Mouse (Mus musculus) brain, embryonic 14.5 days (tissue): Measurements from ENCODE around the gene Ankrd52.

Experiments used
- CTCF ChIP-seq: fragments of 200-500 bp; IDR thresholded peaks from 2 replicates; pipeline ENCODE4 v1.5.1; 2012; ENCODE audit warnings: inconsistent platforms, mild to moderate bottlenecking, moderate library complexity, borderline replicate concordance; ENCODE audit not compliant: insufficient read depth, insufficient read length; ENCODE audit errors: extremely low read depth
- POLR2A ChIP-seq: fragments of 200-500 bp; IDR thresholded peaks from 2 replicates; pipeline ENCODE4 v1.6.1; 2012; ENCODE audit warnings: mild to moderate bottlenecking, inconsistent platforms, borderline replicate concordance; ENCODE audit not compliant: poor library complexity, insufficient read depth, insufficient read length, severe bottlenecking; ENCODE audit errors: extremely low read depth

DNA sequence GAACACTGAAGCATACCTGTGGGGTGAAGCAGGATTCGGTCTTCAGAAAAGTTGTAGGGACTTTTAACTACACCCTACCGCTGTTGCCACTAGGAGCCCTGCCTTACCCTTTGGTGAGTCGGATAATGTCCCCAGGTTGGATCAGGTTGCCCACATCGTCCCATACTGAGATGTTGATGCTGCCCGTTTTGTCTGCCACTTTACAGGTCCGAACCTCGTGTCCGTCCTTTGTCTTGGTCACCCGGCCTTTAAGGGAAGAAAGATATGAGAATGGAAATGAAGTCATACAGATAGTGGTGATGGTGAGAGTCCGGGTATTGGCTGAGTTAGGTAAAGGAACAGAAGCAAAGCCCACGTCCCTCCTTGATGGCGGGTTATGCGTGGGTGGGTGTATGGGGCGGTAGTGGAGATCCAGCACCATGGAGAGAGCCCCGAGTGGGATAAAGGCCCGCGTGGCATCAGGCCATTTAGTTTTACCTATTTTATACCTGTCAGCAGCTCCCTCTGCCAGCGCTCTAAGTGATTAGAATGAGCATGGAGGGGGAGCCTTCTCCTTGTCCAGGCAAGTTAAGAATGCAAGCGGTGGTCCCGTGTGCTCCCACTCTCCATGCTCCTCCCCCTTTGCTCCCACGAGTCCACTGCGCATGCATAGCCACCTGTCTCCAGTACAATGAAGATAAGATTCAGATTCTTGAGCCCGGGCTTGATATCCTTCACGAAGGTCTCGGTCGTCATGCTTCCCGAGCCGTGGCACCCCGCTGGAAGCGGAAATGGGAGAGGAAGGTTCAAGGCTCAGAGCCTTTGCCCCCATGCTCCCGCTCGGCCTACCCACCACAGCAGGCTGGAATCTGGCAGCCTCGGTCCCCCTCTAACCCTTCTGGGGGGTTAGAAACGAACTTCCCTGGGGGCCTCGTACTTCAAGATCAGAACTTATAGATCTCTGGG lies 31.9 kb downstream of the Ankrd52 start:
- peak; percentile 7; the same call in 1 of the 2 replicates for TF ChIP-seq POLR2A
- TF ChIP-seq CTCF = no peak
